Mouse (Mus musculus): ENCODE measurements around the gene Tmem177.

The Tmem177 gene

DNA sequence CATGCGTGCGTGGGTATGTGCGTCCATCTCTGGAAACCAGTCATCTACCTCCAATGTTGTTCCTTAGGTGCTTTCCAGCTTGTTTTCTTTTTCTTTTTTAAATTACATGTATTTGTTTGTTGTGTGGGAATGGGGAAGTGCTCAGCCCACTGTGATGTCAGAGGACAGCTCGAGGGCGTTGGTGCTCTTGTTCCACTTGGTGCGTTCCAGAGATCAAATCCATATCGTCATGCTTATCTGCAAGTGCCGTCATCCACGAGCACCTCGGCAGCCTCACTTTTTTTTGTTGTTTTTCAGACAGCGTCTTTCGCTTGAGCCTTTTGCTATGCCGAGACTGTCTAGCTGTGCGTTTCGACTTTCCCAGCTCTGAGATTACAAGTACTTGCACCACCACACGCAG is 23.7 kb downstream of the Tmem177 start:
- DNase-seq (ENCODE audit: low read depth), result no peak

DNA sequence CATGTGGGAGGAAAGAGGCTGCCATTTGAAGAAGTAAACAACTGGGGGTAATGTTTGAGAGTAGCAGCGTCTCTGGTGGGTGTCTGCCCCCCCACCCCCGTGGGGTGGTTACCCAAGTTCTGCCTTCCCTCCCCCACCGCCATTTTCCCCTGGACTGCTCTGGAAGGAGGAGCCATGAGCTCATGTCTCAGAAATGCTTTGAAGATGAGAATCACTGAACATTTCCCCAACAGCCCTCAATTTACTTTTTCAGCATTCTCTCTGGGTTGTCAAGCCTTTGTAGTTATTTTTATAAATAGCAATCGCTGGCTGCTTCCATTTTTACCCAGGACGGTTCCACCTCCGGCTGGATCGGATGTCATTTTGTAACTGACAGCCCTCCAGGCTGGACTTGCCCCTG is 26.7 kb downstream of the Tmem177 start:
- no peak for DNase-seq (ENCODE audit: low read depth)

DNA sequence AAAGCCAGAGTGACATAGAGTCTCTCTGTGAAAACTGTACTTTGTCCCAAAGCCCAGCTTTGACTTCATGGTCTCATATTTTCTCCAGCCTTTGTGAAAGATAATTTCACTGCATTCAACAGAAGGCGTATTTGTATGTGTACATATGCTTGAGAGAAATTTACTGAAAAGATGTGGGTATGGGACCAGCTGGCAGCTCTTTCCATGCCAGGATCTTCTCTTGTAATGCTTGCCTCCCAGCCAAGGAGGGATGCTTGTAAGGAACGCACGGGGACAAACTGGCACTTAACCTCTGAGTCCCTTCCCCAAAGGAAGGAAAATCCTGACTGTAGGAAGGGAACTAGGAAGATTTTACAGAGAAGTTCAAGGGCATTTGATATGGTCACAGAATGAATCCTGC is 28.7 kb downstream of the Tmem177 start:
- no peak for DNase-seq (ENCODE audit: low read depth)

DNA sequence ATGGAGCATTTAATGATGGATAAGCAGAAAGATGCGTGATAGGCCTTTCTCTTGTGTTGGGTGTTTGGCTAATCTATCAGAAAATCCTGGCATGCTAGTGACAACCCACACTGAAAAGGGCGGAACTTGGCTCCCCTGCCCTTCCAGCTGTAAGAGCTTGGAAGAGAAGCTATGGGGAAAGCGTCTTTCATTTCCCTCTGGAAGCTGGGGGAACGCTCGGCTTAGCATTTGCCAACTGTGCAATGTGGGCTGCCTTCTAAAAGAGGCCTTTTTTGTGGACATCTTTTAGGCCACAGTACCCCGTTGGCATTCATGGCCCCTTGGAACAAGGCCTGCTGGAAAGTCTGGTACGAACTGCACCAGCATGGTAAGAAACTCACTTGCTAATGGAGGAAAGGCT is 34.1 kb downstream of the Tmem177 start:
- no peak for DNase-seq (ENCODE audit: low read depth)

DNA sequence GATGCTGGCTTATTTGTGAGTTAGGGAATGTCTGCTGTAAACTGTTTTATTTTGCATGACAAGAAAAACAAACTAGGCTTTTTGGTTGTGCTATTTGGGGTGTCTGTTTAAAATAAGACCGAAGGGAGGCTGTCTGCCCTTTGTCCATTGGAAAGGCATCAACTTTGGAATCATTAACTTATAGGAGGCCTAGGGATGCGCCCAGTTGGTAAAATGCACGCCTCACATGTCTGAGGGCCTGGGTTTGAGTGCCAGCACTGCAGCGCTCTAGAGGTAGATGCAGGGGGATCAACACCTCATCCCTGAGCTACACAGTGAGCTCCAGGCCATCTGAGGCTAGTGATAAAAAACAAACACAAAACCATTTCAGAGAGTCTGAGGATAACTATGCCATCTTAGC is 35.5 kb downstream of the Tmem177 start:
- DNase-seq (ENCODE audit: low read depth), result no peak

DNA sequence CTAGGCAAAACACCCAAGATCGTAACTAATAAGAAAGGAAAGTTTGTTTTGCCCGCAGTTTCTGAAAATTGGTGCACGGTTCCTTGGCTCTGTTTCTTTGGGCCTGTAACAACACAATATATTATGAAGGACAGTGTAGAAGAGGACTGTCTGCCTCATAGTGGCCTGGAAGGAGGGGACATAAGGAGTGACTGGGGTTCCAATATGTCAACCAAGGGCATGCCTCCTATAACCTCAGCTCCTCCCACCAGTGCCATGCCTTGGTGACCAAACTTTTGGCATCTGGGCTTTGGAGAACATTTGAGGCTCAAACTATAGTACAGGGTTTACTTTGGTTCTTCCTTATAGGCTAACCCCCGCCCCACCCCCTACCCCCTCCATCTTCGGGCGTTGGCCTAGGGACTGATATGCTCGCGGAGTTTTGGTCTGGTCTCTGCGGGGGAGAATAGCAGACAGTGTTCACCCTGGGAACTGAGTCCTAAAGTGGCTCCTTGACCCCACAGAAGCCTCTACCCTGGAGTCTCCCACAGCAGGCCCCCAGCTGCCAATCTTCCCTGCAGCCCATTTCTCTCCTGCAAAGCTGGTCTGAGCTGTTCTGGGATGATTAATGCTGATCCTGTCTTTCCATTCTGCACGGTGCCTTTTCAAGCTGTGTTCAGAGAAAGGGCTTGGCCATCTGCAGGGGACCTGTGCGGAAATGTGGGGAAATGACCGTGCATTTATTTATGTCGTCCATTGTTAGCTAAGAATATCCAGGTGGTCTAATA is 44.4 kb downstream of the Tmem177 start:
- DNase-seq (ENCODE audit: low read depth), result no peak

DNA sequence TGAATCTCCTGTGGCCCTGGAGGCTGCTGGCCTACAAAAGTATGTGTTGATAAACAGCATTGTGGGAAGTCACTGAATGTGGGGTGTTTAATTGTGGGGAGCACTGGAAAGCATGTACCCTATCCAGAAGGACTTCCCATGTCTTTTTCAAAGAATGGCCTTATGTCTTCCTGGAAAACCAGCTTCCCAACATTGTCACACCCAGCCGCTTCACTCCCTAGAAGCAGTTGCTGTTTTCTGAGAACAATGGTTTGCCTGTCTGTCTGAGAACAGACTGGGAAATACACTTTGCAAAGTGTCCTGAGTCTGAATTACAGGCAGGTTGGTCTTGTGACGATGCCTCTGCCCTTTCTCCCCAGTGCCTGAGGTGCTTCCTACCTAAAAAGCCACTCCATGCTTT is 45.7 kb downstream of the Tmem177 start:
- no peak for DNase-seq (ENCODE audit: low read depth)

DNA sequence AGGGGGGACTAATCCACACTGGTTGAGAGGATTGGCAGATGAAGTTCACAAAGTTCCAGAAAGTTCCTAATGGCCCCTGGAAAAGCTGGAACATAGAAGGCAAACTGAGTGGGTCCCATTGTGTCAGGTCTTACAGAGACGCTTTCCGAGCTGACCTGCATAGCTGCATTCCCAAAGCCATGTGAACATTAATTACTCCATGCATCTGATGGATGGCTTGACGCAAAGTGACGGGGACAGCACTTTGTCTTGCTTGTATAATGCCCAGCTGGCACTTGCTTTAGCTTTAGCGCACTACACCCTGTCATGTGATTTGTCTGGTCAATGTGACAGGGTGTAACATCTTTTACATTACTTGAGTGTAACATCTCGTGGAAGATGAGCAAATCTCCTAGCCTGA is 47.7 kb downstream of the Tmem177 start:
- DNase-seq (ENCODE audit: low read depth), result no peak

DNA sequence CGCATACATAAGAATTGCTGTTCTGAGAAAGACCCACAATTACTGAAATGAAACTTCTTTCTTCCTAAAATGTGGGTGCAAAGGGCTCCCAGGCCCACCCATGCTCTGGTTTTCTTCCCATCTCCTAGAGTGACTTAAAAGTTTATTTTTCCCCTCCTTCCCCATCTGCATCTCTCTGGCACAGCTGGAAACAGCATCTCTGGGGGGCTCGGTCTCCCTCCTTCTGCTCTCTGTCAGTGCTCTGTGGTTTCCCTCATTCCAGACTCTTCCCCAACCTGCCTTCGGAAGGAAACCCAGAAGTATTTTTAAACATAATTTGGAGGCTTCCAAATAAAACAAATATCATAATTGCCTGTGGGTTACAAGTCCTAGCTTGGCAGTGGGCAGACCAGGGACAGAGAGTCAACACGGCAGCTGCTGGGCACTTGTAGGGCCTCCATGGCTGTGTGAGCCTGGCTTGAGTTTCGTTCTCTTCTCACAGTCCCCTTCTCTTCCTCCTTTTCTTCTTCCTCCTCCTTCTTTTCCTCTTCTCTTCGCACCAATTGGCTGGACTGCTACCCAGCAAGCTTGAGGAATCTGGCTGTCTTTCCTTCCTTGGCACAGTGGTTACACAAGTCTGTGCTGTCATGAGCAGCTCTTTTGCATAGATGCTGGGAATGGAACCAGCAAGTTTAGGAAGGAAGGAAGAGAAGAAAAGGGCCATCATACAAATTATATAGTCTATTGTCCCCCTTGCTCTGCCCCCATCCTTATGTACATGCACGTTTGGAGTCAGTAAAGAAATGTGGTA is 49.3 kb downstream of the Tmem177 start:
- no peak for DNase-seq (ENCODE audit: low read depth)

DNA sequence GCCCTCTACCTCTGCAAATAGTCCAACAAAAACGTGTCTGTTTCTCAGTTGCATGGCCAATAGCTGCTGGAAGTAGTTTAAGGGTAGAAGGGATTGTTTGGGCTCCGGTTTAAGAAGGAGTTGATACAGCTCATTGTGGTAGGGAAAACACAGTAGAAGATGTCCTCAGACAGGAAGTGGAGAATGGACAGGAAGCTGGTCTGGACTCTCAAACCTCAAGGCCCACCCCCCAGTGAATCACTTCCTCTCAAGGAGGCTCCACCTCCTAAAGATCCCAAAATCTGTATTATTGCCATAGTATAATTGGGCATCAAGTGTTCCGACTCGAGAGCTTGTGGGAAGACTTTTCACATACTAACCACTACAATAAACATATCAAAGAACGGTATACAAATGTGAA is 53.4 kb downstream of the Tmem177 start:
- DNase-seq (ENCODE audit: low read depth), result no peak
